Mouse (Mus musculus): ENCODE measurements around the gene Tssk1. TPM values are rescaled to one million over a fixed set of nuclear protein-coding genes. Genes with fewer than 3 reads are reported as not detected.

Gene Tssk1
- total and polyA plus RNA-seq, 3 experiments, result 0.04 to 0.36 TPM; not detected in 1

DNA sequence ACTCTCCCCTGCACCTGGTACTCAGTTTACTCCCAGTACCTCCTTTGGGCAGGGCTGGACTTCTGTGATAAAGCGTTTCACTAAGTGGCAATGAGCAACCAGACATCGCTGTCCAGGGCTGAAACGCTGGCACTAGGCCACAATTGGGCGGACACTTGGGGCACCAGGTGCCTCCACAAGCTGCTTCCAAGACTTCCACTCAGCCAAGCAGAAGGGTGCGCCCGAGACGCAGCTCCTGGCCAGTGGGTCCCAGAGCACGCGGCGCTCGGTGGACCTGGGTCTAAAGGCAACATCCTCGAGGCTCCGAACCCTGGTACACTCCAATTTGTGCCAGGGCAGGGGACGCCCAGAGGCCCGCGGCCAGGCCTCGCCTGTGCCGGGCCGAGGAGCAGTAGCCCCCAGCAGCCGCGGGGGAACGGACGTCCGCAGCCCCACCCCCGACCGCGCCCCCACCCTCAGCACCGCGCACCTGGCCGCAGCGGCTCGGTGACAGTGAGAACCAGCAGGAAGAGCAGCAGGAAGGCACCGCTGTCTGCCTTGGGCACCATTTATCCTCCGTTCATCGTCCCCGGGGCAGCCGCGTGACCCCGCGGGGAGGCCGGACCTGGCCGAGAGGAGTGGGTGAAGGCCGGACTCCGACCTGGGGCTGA lies 3.0 kb upstream of the Tssk1 start:
- Histone ChIP-seq H3K27me3 (ENCODE audit: control insufficient read depth in 1 of 2, insufficient read depth in 2 of 2, low read length in 2 of 2) (no peaks in the 10 kb centered on the region), H3K27ac (ENCODE audit: control insufficient read depth, low read depth, low read length) (peak overlapping the region; percentile 59), H3K9me3 (replicated peaks; ENCODE audit: insufficient read depth, low read length) (no peaks in the 10 kb centered on the region), H3K4me1 (ENCODE audit: control insufficient read depth in 1 of 2, insufficient read depth in 2 of 2, low read length in 2 of 2) (peaks cover 6 to 18% of the 10 kb centered on the region in 2 experiments), H3K79me2 (ENCODE audit: control insufficient read depth, insufficient read depth, low read length, poor library complexity) (peaks cover 24% of the 10 kb centered on the region), H3K36me3 (ENCODE audit: control insufficient read depth in 1 of 2, insufficient read depth in 2 of 2, low read length in 2 of 2) (peaks cover 0 to 15% of the 10 kb centered on the region in 2 experiments; a peak in 3 of 4 replicates), H3K4me3 (ENCODE audit: control insufficient read depth in 1 of 2, insufficient read depth in 1 of 2, low read depth in 2 of 2, low read length in 2 of 2) (peak overlapping the region; percentile 97 to 100), H3K9ac (ENCODE audit: control insufficient read depth, low read depth, low read length, poor library complexity, severe bottlenecking) (peak overlapping the region; percentile 98)
- DNase-seq (ENCODE audit: low read depth, low spot score), result peak; percentile 65
- TF ChIP-seq NRF1 (IDR thresholded peaks at IDR 0.05; ENCODE audit: insufficient read depth, low read depth, low read length, poor library complexity, severe bottlenecking) (no peak), MYC (IDR thresholded peaks at IDR 0.05; ENCODE audit: low read depth, low read length) (no peak), TAL1 (IDR thresholded peaks at IDR 0.05; ENCODE audit: low read length) (peak; percentile 55), SIN3A (IDR thresholded peaks at IDR 0.05; ENCODE audit: low read length) (peak; percentile 55), RAD21 (IDR thresholded peaks at IDR 0.05; ENCODE audit: low read depth, low read length) (no peak), MAX (IDR thresholded peaks at IDR 0.05; ENCODE audit: low read length) (no peak), TCF12 (IDR thresholded peaks at IDR 0.05; ENCODE audit: low read depth, low read length) (peak; percentile 44; the same call in 1 of the 2 replicates), ELF1 (IDR thresholded peaks at IDR 0.05; ENCODE audit: low read depth, low read length) (no peak), TBP (IDR thresholded peaks at IDR 0.05; ENCODE audit: low read depth, low read length) (0 out of 2 replicates have a peak, but pooled peaks have one; percentile 22), ZC3H11A (IDR thresholded peaks at IDR 0.05; ENCODE audit: low read depth, low read length) (no peak), UBTF (IDR thresholded peaks at IDR 0.05; ENCODE audit: borderline replicate concordance, insufficient read depth, low read depth, low read length) (0 out of 2 replicates have a peak, but pooled peaks have one; percentile 33)

DNA sequence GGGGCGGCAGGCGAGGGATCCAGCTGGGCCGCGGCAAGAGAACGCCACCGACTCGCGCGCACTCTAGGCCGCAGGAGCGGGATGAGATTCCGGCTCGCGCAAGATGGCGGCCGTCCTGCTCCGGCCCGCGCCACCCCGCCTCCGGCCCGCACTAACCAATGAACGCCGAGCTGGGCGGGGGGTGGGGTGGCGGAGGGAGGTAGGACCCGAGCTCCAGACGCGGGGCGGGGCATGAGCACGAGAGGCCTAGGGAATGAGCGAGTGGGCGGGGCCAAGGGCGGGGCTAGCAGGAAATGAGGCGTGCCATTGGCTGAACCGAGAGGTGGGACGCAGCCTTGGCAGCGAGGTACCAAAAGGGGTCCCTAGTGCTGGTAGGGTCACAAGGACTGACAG lies 2.5 kb upstream of the Tssk1 start, which contains the start of gene Gm20518:
Gm20518 (minus strand) TSS at position 105 of the 393 bp plus-strand sequence.
- H3K79me2 ChIP-seq (ENCODE audit: control insufficient read depth, insufficient read depth, low read length, poor library complexity), result peaks cover 21% of the 10 kb centered on the region
- H3K27ac ChIP-seq (ENCODE audit: control insufficient read depth, low read depth, low read length), result peak within 1 kb of the TSS; percentile 59
- DNase-seq (ENCODE audit: low read depth, low spot score), result peak; percentile 96
- peaks cover 6 to 18% of the 10 kb centered on the region in 2 experiments for H3K4me1 ChIP-seq (ENCODE audit: control insufficient read depth in 1 of 2, insufficient read depth in 2 of 2, low read length in 2 of 2)
- no peaks in the 10 kb centered on the region for H3K27me3 ChIP-seq (ENCODE audit: control insufficient read depth in 1 of 2, insufficient read depth in 2 of 2, low read length in 2 of 2)
- H3K9ac ChIP-seq (ENCODE audit: control insufficient read depth, low read depth, low read length, poor library complexity, severe bottlenecking), result peak within 1 kb of the TSS; percentile 98
- H3K4me3 ChIP-seq (ENCODE audit: control insufficient read depth in 1 of 2, insufficient read depth in 1 of 2, low read depth in 2 of 2, low read length in 2 of 2), result peak within 1 kb of the TSS; percentile 97 to 100
- no peaks in the 10 kb centered on the region for H3K9me3 ChIP-seq (replicated peaks; ENCODE audit: insufficient read depth, low read length)
- peak; percentile 49; the same call in 1 of the 2 replicates for TF ChIP-seq HCFC1 (IDR thresholded peaks at IDR 0.05; ENCODE audit: low read depth, low read length)
- no peak for TF ChIP-seq JUND (IDR thresholded peaks at IDR 0.05; ENCODE audit: low read depth, low read length)
- TF ChIP-seq CHD1 (IDR thresholded peaks at IDR 0.05; ENCODE audit: low read depth, low read length), result no peak
- no peak for TF ChIP-seq SMC3 (IDR thresholded peaks at IDR 0.05; ENCODE audit: low read depth, low read length)
- no peak for TF ChIP-seq TBP (IDR thresholded peaks at IDR 0.05; ENCODE audit: low read depth, low read length)
- 0 out of 2 replicates have a peak, but pooled peaks have one; percentile 19 for TF ChIP-seq TCF12 (IDR thresholded peaks at IDR 0.05; ENCODE audit: low read depth, low read length)
- TF ChIP-seq EP300 (IDR thresholded peaks at IDR 0.05; ENCODE audit: low read depth in 1 of 2, low read length in 2 of 2), result no peak
- TF ChIP-seq NRF1 (IDR thresholded peaks at IDR 0.05; ENCODE audit: insufficient read depth, low read depth, low read length, poor library complexity, severe bottlenecking), result peak; percentile 40; the same call in 1 of the 2 replicates
- no peak for TF ChIP-seq CTCF (IDR thresholded peaks at IDR 0.05 in 2 of 3, conservative IDR thresholded peaks at IDR 0.05 in 1 of 3; ENCODE audit: control insufficient read depth in 1 of 3, insufficient read depth in 1 of 3, low read depth in 2 of 3, low read length in 3 of 3, poor library complexity in 1 of 3, severe bottlenecking in 1 of 3)
- TF ChIP-seq UBTF (IDR thresholded peaks at IDR 0.05; ENCODE audit: borderline replicate concordance, insufficient read depth, low read depth, low read length), result 0 out of 2 replicates have a peak, but pooled peaks have one; percentile 2
- TF ChIP-seq E2F4 (IDR thresholded peaks at IDR 0.05; ENCODE audit: borderline replicate concordance, low read depth, low read length), result no peak
- TF ChIP-seq MAZ (IDR thresholded peaks at IDR 0.05; ENCODE audit: low read depth, low read length), result no peak
- no peak for TF ChIP-seq MXI1 (IDR thresholded peaks at IDR 0.05; ENCODE audit: low read depth, low read length)
- TF ChIP-seq POLR2AphosphoS2 (IDR thresholded peaks at IDR 0.05; ENCODE audit: low read length), result peak; percentile 75
- TF ChIP-seq ZC3H11A (IDR thresholded peaks at IDR 0.05; ENCODE audit: low read depth, low read length), result no peak
- TF ChIP-seq NELFE (IDR thresholded peaks at IDR 0.05; ENCODE audit: low read depth, low read length), result peak; percentile 84
- peak; percentile 82 to 91; a peak in 3 of 4 replicates for TF ChIP-seq POLR2A (IDR thresholded peaks at IDR 0.05; ENCODE audit: control insufficient read depth in 1 of 2, insufficient read depth in 1 of 2, low read depth in 1 of 2, low read length in 2 of 2, poor library complexity in 1 of 2)
- H3K36me3 ChIP-seq (ENCODE audit: control insufficient read depth in 1 of 2, insufficient read depth in 2 of 2, low read length in 2 of 2), result peaks cover 0 to 15% of the 10 kb centered on the region in 2 experiments; a peak in 3 of 4 replicates

All from MEL (cell line).